Mouse (Mus musculus) mouse trophoblast stem cell (cell line): ENCODE results near the gene Olfr492.

Experiments used
- in situ Hi-C, 2 experiments: fragments of 300-500 bp; cut with MseI, MboI; formaldehyde crosslinking; loops; 2 replicates in 1 of 2; 3 replicates in 1 of 2; pipeline ENCODE4 v1.15.1; 2025

Olfr492 gene

DNA sequence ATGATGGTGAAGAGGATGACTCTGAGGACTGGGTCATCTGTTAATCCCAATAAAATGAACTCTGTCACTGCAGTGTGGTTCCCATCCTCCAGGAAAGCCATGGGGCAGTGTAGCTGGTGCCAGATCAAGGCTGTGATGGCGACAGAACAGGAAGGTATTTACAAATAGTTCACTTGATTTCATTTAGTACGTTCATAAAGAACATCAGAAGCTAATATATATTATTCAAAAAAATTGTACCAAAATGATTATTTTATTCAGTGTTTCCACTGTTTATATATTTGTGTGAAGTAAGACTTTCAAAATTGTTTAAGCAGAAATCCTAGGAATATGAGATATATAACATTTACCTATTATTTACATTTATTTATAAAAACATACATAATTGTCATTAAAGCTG is at the start of gene Olfr492:
Gene Olfr492, minus strand, starts transcription at position 101 of the 400 bp plus-strand sequence.
- in situ Hi-C loops = no loop called here

DNA sequence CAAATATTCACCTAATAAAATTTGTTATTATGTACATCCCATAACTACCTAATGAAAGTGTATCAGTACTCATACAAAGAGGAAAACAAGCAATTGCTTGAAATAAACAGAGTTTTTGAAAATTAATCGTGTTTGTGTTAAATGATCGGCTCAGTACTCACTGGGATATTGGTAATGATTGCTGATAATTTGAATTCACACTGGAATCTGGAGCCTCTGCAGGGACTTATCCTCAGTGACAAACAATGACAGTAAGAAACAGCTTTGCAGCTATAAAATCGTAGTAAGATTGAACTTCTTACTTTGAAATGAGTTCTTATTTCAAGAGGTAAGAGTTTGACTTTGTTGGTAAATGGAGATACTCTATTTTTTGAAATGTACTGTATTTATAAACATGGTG is 41.6 kb upstream of the Olfr492 start, which contains the start of gene Olfr494:
Gene Olfr494, plus strand, starts transcription at position 301 of the 400 bp plus-strand sequence.
- in situ Hi-C loops = no loop called here

DNA sequence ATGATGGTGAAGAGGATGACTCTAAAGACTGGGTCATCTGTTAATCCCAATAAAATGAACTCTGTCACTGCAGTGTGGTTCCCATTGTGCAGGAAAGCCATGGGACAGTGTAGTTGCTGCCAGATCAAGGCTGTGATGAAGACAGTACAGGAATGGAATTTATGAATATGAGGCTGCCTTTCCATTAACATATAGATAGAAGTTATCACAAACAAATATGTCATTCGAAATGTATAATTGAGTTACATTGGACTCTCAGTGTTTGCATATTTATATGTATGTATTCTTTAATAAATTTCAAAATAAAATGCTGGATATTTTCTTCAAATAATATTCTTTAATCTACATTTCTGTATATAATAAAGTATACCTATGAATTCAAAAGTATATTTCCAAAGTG is 23.4 kb upstream of the Olfr492 start, which contains the start of gene Olfr493:
Gene Olfr493, minus strand, starts transcription at position 101 of the 400 bp plus-strand sequence.
- in situ Hi-C loops = no loop called here

DNA sequence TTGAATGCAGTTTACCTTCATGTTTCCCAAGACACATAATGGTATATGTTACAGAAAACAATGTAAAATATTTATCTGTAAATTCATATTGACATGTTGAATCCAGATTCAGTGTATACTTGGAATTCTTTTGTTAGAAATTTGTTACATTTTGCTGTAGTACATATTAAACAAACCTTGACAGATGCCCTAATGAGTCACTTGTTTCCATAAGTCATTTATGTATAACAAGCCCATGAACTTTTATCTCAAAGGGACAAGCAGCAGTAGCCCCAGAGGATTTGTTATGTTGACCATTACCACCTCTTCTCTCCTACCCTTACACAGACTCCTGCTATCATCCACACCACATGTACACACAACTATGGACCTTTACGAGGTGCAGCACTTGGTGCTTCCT is 10.3 kb downstream of the Olfr492 start, which contains the start of gene Olfr491:
Gene Olfr491, plus strand, starts transcription at position 301 of the 400 bp plus-strand sequence.
- in situ Hi-C loops = no loop called here

- in situ Hi-C loops = no loop called here
Observed at GRCm38 (mm10) chr7:108288834-108289233, 34.6 kb downstream of the Olfr492 start, which contains the start of gene Olfr490. Olfr490 (minus strand) TSS chr7:108288934.
